Mouse (Mus musculus) kidney, adult 2 months (tissue): ENCODE data around the gene Trim25.

ENCODE experiments used
- CTCF ChIP-seq: fragments of 200-500 bp; conservative IDR thresholded peaks from 2 replicates; pipeline ENCODE4 v1.5.1; 2011; ENCODE audit warnings: low read depth, mild to moderate bottlenecking, control low read depth, low read length, moderate library complexity, mixed read lengths; ENCODE audit not compliant: insufficient read depth, insufficient read length
- POLR2A ChIP-seq: fragments of 200-500 bp; IDR thresholded peaks from one replicate; pipeline ENCODE4 v1.6.1; 2011; ENCODE audit warnings: low read depth, low read length, control low read depth

- TF ChIP-seq CTCF (no peak), POLR2A (no peak)
Observed at GRCm38 (mm10) chr11:89028871-89029405, 29.8 kb downstream of the Trim25 start.
